Mouse (Mus musculus) layer of hippocampus, adult 9-11 months (tissue): Measurements from ENCODE around the gene 4930404N11Rik.
A peak's percentile ranks its signal among the peaks of the same experiment; 100 is the strongest.

Source experiments
- DNase-seq: peaks from one replicate; pipeline ENCODE4 v3.0.0; 2022

4930404N11Rik gene

GRCm38 (mm10) chr10:81379183-81379553 lies 13.6 kb upstream of the 4930404N11Rik start:
- no peak for DNase-seq

GRCm38 (mm10) chr10:81378553-81379182 lies 13.1 kb upstream of the 4930404N11Rik start:
- peak; percentile 100 for DNase-seq

- DNase-seq = no peak
Observed at GRCm38 (mm10) chr10:81377793-81378552, 12.4 kb upstream of the 4930404N11Rik start, which contains the start of gene Fzr1. Fzr1 (minus strand) TSS chr10:81378516.

- no peak for DNase-seq
Observed at GRCm38 (mm10) chr10:81377362-81377664, 11.7 kb upstream of the 4930404N11Rik start.

GRCm38 (mm10) chr10:81376561-81377361 lies 11.1 kb upstream of the 4930404N11Rik start:
- no peak for DNase-seq

GRCm38 (mm10) chr10:81375322-81375721 lies 9.7 kb upstream of the 4930404N11Rik start:
- no peak for DNase-seq

- DNase-seq = no peak
Observed at GRCm38 (mm10) chr10:81367207-81367495, 1.5 kb upstream of the 4930404N11Rik start.

- no peak for DNase-seq
Observed at GRCm38 (mm10) chr10:81366477-81367206, 1.0 kb upstream of the 4930404N11Rik start.

- peak; percentile 67 for DNase-seq
Observed at GRCm38 (mm10) chr10:81365073-81365472, 543 bp downstream of the 4930404N11Rik start.

GRCm38 (mm10) chr10:81364666-81365065 lies 950 bp downstream of the 4930404N11Rik start:
- no peak for DNase-seq

- no peak for DNase-seq
Observed at GRCm38 (mm10) chr10:81363436-81364346, 1.9 kb downstream of the 4930404N11Rik start.

- no peak for DNase-seq
Observed at GRCm38 (mm10) chr10:81362336-81362949, 3.2 kb downstream of the 4930404N11Rik start.

GRCm38 (mm10) chr10:81360721-81361120 lies 4.9 kb downstream of the 4930404N11Rik start:
- DNase-seq = no peak

GRCm38 (mm10) chr10:81358841-81359240 lies 6.8 kb downstream of the 4930404N11Rik start:
- no peak for DNase-seq

- DNase-seq = no peak
Observed at GRCm38 (mm10) chr10:81358209-81358608, 7.4 kb downstream of the 4930404N11Rik start.

- DNase-seq = peak; percentile 90
Observed at GRCm38 (mm10) chr10:81356991-81357844, 8.4 kb downstream of the 4930404N11Rik start, which contains the start of gene Mfsd12. Mfsd12 (plus strand) TSS chr10:81357491.

GRCm38 (mm10) chr10:81356352-81356990 lies 9.1 kb downstream of the 4930404N11Rik start:
- peak; percentile 83 for DNase-seq

- no peak for DNase-seq
Observed at GRCm38 (mm10) chr10:81355533-81355932, 10.1 kb downstream of the 4930404N11Rik start.

GRCm38 (mm10) chr10:81354738-81355477 lies 10.7 kb downstream of the 4930404N11Rik start:
- DNase-seq = no peak
